Mouse (Mus musculus) intestine, embryonic 14.5 days (tissue): Measurements from ENCODE around the gene Mlst8. TPM values are rescaled to one million over a fixed set of nuclear protein-coding genes. Genes with fewer than 3 reads are reported as not detected.
A peak's percentile ranks its signal among the peaks of the same experiment; 100 is the strongest.

ENCODE experiments used
- ATAC-seq: fragments of 200-750 bp; cut with Nextera tagmentation; replicated peaks from 2 replicates; pipeline ENCODE4 v1.8.0; 2017; ENCODE audit warnings: low read depth, moderate number of reproducible peaks, moderate TSS enrichment, moderate library complexity; ENCODE audit not compliant: low FRiP score, low TSS enrichment
- DNase-seq: peaks from one replicate; pipeline ENCODE4 v3.0.0-alpha.2; 2018; ENCODE audit warnings: low spot score
- H3K27ac ChIP-seq: fragments of 300-500 bp; sonication (generic); 2 replicates; pipeline ENCODE4 v1.5.1; 2014; ENCODE audit warnings: low read depth, mild to moderate bottlenecking, control low read depth
- H3K27me3 ChIP-seq: fragments of 300-500 bp; sonication (generic); replicated peaks from 2 replicates; pipeline ENCODE4 v1.6.1; 2014; ENCODE audit warnings: low read length, control low read depth; ENCODE audit not compliant: control insufficient read depth, insufficient read depth
- H3K36me3 ChIP-seq: fragments of 300-500 bp; sonication (generic); 2 replicates; pipeline ENCODE4 v1.6.1; 2014; ENCODE audit warnings: low read length, control low read depth; ENCODE audit not compliant: control insufficient read depth, insufficient read depth
- H3K4me1 ChIP-seq: fragments of 300-500 bp; sonication (generic); replicated peaks from 2 replicates; pipeline ENCODE4 v1.6.1; 2014; ENCODE audit warnings: low read length, control low read depth, mixed read lengths; ENCODE audit not compliant: control insufficient read depth, insufficient read depth
- H3K4me2 ChIP-seq: fragments of 300-500 bp; sonication (generic); 2 replicates; pipeline ENCODE4 v1.6.1; 2014; ENCODE audit warnings: low read length
- H3K4me3 ChIP-seq: fragments of 300-500 bp; sonication (generic); 2 replicates; pipeline ENCODE4 v1.5.1; 2014; ENCODE audit warnings: low read depth, low read length, control low read depth, mixed read lengths
- H3K9ac ChIP-seq: fragments of 300-500 bp; sonication (generic); 2 replicates; pipeline ENCODE4 v1.6.1; 2014; ENCODE audit warnings: mild to moderate bottlenecking, low read length
- H3K9me3 ChIP-seq: fragments of 300-500 bp; sonication (generic); 2 replicates; pipeline ENCODE4 v1.6.1; 2016; ENCODE audit warnings: low read length, control low read depth; ENCODE audit not compliant: control insufficient read depth
- WGBS: fragments of 180-500 bp; shearing (Covaris S2); extraction: QIAGEN DNeasy Blood & Tissue Kit; methylation state at CpG from one replicate; pipeline ENCODE4 v1.1.7; 2014; 5-methylcytosine and 5-hydroxymethylcytosine counted together
- polyA plus RNA-seq: library from polyadenylated mRNA; unstranded; fragments of >200 nt; fragmentation: Nextera tagmentation; extraction: Ambion mirVana; gene quantifications from 2 replicates; pipeline ENCODE4 v1.2.1, GENCODE M21; 2014

The Mlst8 gene
- polyA plus RNA-seq, 1 experiment from 2014 or later = 32.3 TPM

DNA sequence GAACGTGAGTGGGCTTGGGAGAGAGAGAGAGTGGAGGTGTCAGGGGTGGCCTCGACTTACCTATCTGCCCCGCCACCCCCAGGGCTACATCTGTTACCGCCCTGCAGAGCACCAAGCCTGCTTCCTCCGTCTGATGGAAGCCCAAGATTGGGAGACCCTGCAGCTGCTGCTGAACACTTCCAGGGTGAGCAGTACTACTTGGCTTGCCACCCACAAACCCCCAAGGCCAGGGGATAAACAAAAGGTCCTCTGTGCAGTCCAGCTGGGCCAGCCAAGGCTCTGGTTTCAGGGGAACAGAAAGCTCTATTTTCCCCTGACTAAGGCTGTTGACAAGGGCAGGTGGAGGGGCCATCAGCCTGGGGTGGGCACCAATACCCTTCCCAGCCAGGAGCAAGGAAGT is 4.3 kb downstream of the Mlst8 start:
- ATAC-seq (no peak), DNase-seq (no peak)
- peaks cover 44% of the 10 kb centered on the region for H3K36me3 ChIP-seq
- WGBS = 89% methylated on average over 5 of the region's 5 CpGs
- no peaks in the 10 kb centered on the region for H3K27me3 ChIP-seq
- no peak overlapping the region for H3K9ac ChIP-seq
- no peaks in the 10 kb centered on the region for H3K9me3 ChIP-seq
- H3K27ac ChIP-seq = no peak overlapping the region
- peaks cover 29% of the 10 kb centered on the region for H3K4me1 ChIP-seq
- no peak overlapping the region for H3K4me2 ChIP-seq
- no peak overlapping the region for H3K4me3 ChIP-seq

DNA sequence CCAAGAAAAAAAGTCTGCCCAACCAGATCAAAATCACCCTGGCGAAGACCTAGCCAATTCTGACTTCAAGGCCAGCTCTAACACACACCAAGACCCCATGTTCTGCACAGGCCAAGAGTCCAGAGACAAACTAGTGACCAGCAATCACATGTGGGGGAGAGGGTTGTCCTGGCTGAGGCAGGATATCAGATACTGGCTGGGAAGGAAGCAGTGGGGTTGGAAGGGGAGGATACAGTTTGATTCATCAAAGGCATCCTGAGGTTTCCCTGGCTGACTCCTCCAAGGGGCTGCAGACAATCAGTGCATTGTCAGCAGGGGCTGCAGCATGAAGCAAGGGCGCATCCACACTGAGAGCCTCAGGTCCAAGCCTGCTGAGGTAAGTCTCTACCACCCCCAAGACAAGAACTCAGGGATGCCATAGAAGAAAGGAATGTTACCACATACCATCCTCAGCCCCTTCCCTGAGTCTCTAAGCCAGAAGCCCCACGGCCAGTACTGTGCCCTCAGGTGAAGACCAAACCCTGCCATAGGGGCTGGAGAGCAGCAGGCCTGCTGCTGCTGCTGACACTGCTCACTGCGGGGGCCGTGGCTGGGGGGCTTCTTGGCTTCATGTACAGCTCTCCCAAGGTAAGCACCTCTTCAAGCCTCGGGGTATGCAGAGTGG is 5.1 kb downstream of the Mlst8 start, which contains the start of gene Bricd5:
Bricd5 (plus strand) TSS at position 273 of the 664 bp plus-strand sequence.
- peaks cover 29% of the 10 kb centered on the region for H3K4me1 ChIP-seq

DNA sequence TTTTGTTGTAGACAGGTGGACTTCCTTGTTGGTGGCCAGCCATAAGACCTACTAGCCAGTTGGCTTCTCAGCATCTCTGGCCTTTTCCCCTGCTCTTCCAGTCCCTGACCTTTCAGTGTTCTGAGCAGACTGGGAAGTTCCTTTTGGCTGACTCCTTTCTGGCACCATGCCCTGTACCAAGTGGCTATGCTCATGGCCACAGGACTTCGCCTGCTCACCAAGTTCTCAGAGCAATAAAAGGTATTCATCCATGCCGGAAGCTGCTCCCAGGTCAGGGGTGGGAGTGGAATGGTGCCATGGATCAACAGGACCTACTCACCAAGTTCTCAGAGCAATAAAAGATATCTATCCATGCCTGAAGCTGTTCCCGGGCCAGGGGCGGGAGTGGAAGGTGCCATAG is 6.4 kb downstream of the Mlst8 start:
- Histone ChIP-seq H3K9me3 (no peaks in the 10 kb centered on the region), H3K36me3 (peaks cover 44% of the 10 kb centered on the region), H3K4me1 (peaks cover 22% of the 10 kb centered on the region), H3K27me3 (no peaks in the 10 kb centered on the region), H3K4me3 (no peak overlapping the region), H3K27ac (peak overlapping the region; percentile 40; the same call in 1 of the 2 replicates), H3K4me2 (peak overlapping the region; percentile 97), H3K9ac (no peak overlapping the region; the same call in 1 of the 2 replicates)
- ATAC-seq (no peak), DNase-seq (no peak)
- WGBS = 75% methylated on average over 4 of the region's 4 CpGs

More for the DNA sequence above, 5.1 kb downstream of the Mlst8 start, which contains the start of gene Bricd5:
- no peak within 1 kb of the TSS for H3K9ac ChIP-seq
- ATAC-seq (no peak), DNase-seq (no peak)
- H3K36me3 ChIP-seq = peaks cover 44% of the 10 kb centered on the region
- H3K9me3 ChIP-seq = no peaks in the 10 kb centered on the region
- no peaks in the 10 kb centered on the region for H3K27me3 ChIP-seq
- H3K4me3 ChIP-seq = no peak within 1 kb of the TSS
- WGBS = 74% methylated on average over 6 of the region's 6 CpGs
- H3K27ac ChIP-seq = peak within 1 kb of the TSS; percentile 40; the same call in 1 of the 2 replicates
- peak within 1 kb of the TSS; percentile 97 for H3K4me2 ChIP-seq

DNA sequence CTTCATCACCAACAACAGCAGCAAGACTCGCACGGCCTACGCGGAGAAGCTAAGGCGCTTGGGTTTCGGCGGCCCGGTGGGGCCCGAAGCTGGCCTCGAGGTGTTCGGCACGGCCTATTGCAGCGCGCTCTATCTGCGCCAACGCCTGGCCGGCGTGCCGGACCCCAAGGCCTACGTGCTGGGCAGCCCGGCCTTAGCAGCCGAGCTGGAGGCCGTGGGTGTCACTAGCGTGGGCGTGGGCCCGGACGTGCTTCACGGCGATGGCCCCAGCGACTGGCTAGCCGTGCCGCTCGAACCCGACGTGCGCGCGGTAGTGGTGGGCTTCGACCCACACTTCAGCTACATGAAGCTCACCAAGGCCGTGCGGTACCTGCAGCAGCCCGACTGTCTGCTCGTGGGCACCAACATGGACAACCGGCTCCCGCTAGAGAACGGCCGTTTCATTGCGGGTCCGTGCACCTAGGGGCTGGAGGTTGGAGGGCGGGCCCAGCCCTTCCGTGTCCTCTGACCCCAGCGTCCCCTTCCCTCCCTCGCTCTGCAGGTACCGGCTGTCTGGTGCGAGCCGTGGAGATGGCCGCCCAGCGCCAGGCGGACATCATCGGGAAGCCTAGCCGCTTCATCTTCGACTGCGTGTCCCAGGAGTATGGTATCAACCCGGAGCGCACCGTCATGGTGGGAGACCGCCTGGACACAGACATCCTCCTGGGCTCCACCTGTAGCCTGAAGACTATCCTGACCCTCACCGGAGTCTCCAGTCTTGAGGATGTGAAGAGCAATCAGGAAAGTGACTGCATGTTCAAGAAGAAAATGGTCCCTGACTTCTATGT is 8.0 kb downstream of the Mlst8 start:
- Histone ChIP-seq H3K4me2 (peak overlapping the region; percentile 97), H3K9ac (peak overlapping the region; percentile 85), H3K27me3 (no peaks in the 10 kb centered on the region), H3K9me3 (no peaks in the 10 kb centered on the region), H3K27ac (peak overlapping the region; percentile 71), H3K36me3 (peaks cover 28% of the 10 kb centered on the region), H3K4me3 (peak overlapping the region; percentile 91), H3K4me1 (peaks cover 22% of the 10 kb centered on the region)
- DNase-seq = peak; percentile 65
- 2% methylated on average over 64 of the region's 68 CpGs for WGBS
- ATAC-seq = peak; percentile 20

DNA sequence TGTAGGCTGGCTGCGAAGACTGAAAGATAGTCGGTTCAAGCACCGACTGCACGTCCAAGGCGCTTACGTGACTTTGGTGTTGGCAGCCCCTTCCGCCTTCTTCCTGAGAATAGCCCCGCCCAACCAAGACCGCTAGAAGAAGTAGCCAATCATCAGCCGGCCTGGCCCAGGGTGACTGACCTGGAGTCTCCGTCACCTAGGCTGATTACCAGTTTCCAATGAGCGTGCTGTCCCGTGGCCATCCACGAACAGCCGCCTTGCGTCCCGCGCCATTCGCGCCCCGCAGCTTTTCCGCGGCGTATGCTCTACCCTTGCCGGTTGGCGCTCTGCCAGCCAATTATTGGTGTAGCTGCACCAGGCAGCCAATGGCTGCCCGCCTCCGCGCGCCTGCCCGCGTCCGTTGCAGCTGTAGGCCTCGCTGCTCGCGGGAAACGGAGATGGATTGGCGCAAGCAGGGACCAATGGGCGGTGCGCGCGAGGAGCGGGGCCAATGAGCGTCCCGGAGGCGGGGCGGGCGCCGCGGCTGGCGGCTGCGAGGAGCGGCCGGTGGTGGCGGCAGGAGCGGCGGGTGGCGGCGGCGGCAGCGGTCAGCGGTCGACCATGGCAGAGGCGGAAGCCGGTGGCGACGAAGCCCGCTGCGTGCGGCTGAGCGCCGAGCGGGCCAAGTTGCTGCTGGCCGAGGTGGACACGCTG is 8.8 kb downstream of the Mlst8 start, which contains the start of the genes E4f1 and Pgp:
E4f1 (minus strand) TSS at position 404 of the 693 bp plus-strand sequence.
Pgp (plus strand) TSS at position 483 of the 693 bp plus-strand sequence.
- DNase-seq = peak; percentile 98
- Histone ChIP-seq H3K9me3 (no peaks in the 10 kb centered on the region), H3K36me3 (peaks cover 19% of the 10 kb centered on the region), H3K4me1 (peaks cover 22% of the 10 kb centered on the region), H3K27me3 (no peaks in the 10 kb centered on the region), H3K4me2 (peak within 1 kb of the TSS; percentile 97), H3K4me3 (peak within 1 kb of the TSS; percentile 91), H3K27ac (peak within 1 kb of the TSS; percentile 71), H3K9ac (peak within 1 kb of the TSS; percentile 85)
- under 1% methylated on average over 72 of the region's 75 CpGs for WGBS
- ATAC-seq = peak; percentile 96

DNA sequence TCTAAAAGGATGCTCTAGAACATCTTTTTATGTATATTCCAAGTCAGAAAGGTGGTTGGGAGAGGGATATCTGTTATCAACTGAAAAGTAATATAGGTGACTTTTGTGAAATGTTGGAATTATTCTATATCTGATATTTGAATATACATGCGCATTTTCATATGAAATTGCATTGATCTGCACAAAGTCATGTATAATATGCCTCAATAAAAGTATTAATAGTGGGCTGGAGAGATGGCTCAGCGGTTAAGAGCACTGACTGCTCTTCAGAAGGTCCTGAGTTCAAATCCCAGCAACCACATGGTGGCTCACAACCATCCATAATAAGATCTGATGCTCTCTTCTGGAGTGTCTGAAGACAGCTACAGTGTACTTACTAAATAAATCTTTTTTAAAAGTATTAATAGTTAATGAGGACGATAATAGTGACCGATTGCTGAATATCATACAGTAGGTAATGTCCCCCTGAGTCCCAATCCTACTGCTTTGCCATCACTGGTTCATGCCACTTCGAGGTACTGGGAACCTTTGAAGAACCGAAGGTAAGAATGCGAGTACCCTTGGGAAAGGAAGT is 9.5 kb downstream of the Mlst8 start:
- Histone ChIP-seq H3K4me1 (peaks cover 22% of the 10 kb centered on the region), H3K27me3 (no peaks in the 10 kb centered on the region), H3K9me3 (no peaks in the 10 kb centered on the region), H3K36me3 (peaks cover 13% of the 10 kb centered on the region), H3K4me3 (peak overlapping the region; percentile 91), H3K27ac (peak overlapping the region; percentile 71), H3K4me2 (peak overlapping the region; percentile 97), H3K9ac (peak overlapping the region; percentile 85)
- 16% methylated on average over 7 of the region's 7 CpGs for WGBS
- DNase-seq = no peak
- ATAC-seq = no peak

DNA sequence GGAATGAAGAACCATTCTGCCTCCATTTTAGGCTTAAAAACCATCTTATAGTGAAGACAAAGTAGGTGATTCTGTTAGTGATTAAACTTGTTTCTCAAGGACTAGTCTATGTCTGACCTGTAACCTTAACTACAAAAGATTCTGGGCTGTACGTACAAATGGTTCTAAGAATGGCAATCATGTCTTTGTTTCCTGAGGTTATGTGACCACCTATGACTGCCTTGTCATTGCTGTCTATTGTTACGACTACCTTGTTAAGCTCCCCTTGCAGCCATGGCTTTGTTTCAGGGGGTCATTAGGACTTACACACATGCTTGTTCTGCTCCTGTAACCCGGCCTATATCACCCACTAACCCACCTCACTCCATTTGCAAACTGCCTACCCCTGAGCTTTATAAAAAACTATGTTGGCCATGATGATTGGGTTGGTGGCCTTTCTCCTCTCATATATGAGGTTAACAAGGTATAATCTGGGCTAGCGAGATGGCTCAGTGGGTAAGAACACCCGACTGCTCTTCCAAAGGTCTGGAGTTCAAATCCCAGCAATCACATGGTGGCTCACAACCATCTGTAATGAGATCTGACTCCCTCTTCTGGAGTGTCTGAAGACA is 10.1 kb downstream of the Mlst8 start:
- peaks cover 7% of the 10 kb centered on the region for H3K36me3 ChIP-seq
- H3K4me2 ChIP-seq = no peak overlapping the region
- no peak overlapping the region for H3K9ac ChIP-seq
- DNase-seq = no peak
- H3K4me1 ChIP-seq = peaks cover 22% of the 10 kb centered on the region
- H3K4me3 ChIP-seq = no peak overlapping the region
- H3K27ac ChIP-seq = no peak overlapping the region
- H3K9me3 ChIP-seq = no peaks in the 10 kb centered on the region
- WGBS = 93% methylated on average over 5 of the region's 5 CpGs
- no peaks in the 10 kb centered on the region for H3K27me3 ChIP-seq
- ATAC-seq = no peak
